Mouse (Mus musculus): ENCODE data around the gene Tmem80. TPM values are rescaled to one million over a fixed set of nuclear protein-coding genes. Genes with fewer than 3 reads are reported as not detected.

Tmem80 gene
- polyA plus RNA-seq, 1 experiment from 2014 or later, result 38.6 TPM

DNA sequence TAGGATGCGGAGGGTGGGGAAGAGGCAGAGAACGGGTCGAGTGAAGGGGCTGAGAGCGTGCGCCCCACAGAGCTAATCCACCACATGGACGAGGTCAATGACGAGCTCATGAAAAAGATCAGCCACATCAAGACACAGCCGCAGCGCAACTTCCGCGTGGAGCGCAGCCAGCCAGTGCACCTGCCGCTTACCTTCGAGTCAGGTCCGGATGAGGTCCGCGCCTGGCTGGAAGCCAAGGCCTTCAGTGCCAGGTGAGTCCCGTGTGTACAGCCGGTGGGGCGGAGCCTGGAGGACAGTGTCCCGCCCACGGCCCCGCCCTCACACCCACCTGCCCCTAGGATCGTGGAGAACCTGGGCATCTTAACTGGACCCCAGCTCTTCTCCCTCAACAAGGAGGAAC lies 34.0 kb downstream of the Tmem80 start:
- DNase-seq, result peak; percentile 9
- H3K9ac ChIP-seq (replicated peaks; ENCODE audit: low read length), result no peak overlapping the region
- no peak overlapping the region for H3K4me2 ChIP-seq (ENCODE audit: low read length)
- WGBS, result 14% methylated on average over 24 of the region's 24 CpGs
- H3K4me3 ChIP-seq (replicated peaks; ENCODE audit: low read depth, low read length), result no peak overlapping the region
- no peaks in the 10 kb centered on the region; the same call in 1 of the 2 replicates for H3K27me3 ChIP-seq (ENCODE audit: control insufficient read depth, insufficient read depth, low read length)
- no peaks in the 10 kb centered on the region for H3K9me3 ChIP-seq (ENCODE audit: control insufficient read depth, low read length)
- H3K4me1 ChIP-seq (ENCODE audit: control insufficient read depth, insufficient read depth, low read length), result no peaks in the 10 kb centered on the region
- H3K27ac ChIP-seq (replicated peaks; ENCODE audit: low read depth, low read length), result no peak overlapping the region
- ATAC-seq (ENCODE audit: low FRiP score, low TSS enrichment), result no peak
- H3K36me3 ChIP-seq (ENCODE audit: control insufficient read depth, insufficient read depth, low read length), result no peaks in the 10 kb centered on the region

DNA sequence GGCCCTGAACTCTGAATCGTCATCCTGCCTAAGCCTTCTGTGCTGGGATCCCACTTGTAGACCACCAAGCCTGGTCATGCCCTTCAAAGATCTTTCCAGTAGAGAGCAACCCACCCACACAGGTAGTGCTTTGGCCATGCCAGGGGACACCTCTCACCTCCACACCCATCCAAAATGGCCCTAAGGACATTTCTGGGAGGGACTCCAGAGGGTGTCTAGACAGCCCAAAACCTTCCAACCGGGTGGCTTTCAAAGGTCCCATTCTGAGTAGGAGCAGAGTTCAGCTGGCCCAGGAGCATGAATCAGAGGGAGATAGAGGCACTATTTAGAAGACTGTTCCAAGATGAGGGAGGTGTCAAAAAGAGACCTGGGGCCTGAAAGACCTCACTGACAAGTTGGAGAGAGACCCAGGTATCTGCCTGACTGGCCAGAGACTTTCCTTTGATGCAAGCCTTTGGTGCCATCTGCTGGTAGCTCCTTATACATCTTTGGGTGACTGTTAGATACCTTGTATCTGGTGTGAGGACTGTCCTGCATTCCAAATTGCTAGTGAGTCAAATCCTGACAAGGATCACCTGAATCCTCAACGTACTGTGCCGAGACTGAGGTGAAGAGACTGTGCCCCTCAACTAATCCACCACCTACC lies 35.7 kb downstream of the Tmem80 start:
- Histone ChIP-seq H3K9me3 (ENCODE audit: control insufficient read depth, low read length) (no peaks in the 10 kb centered on the region), H3K36me3 (ENCODE audit: control insufficient read depth, insufficient read depth, low read length) (no peaks in the 10 kb centered on the region), H3K9ac (replicated peaks; ENCODE audit: low read length) (no peak overlapping the region), H3K27ac (replicated peaks; ENCODE audit: low read depth, low read length) (no peak overlapping the region), H3K27me3 (ENCODE audit: control insufficient read depth, insufficient read depth, low read length) (no peaks in the 10 kb centered on the region; the same call in 1 of the 2 replicates), H3K4me3 (replicated peaks; ENCODE audit: low read depth, low read length) (no peak overlapping the region), H3K4me2 (ENCODE audit: low read length) (no peak overlapping the region), H3K4me1 (ENCODE audit: control insufficient read depth, insufficient read depth, low read length) (no peaks in the 10 kb centered on the region)
- 53% methylated on average over 4 of the region's 4 CpGs for WGBS
- DNase-seq (peak; percentile 90), ATAC-seq (ENCODE audit: low FRiP score, low TSS enrichment) (no peak; the same call in 1 of the 2 replicates)

DNA sequence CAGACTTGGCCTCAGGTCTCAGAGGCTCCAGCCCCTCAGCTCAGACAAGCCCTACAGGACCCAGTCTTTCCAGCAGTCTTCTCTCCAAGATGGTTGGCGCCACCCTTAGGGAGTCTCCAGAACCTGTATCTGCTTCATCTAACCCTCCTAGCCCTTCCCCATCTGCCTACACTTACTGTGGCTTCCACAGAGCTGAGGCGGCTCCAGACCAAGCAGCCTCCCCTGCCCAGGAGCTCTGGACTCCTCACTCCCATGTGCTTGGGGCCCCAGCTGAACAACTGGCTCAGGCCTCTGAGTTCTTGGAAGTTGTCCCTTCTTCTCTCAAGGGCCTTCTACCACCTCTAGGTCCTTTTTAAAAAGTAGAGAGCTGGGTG lies 36.2 kb downstream of the Tmem80 start:
- Histone ChIP-seq H3K4me1 (ENCODE audit: control insufficient read depth, insufficient read depth, low read length) (no peaks in the 10 kb centered on the region), H3K27me3 (ENCODE audit: control insufficient read depth, insufficient read depth, low read length) (no peaks in the 10 kb centered on the region; the same call in 1 of the 2 replicates), H3K36me3 (ENCODE audit: control insufficient read depth, insufficient read depth, low read length) (no peaks in the 10 kb centered on the region), H3K27ac (replicated peaks; ENCODE audit: low read depth, low read length) (no peak overlapping the region), H3K9ac (replicated peaks; ENCODE audit: low read length) (no peak overlapping the region), H3K4me2 (ENCODE audit: low read length) (no peak overlapping the region), H3K4me3 (replicated peaks; ENCODE audit: low read depth, low read length) (no peak overlapping the region), H3K9me3 (ENCODE audit: control insufficient read depth, low read length) (no peaks in the 10 kb centered on the region)
- ATAC-seq (ENCODE audit: low FRiP score, low TSS enrichment), result no peak
- WGBS, result 71% methylated on average over 2 of the region's 2 CpGs
- no peak for DNase-seq

DNA sequence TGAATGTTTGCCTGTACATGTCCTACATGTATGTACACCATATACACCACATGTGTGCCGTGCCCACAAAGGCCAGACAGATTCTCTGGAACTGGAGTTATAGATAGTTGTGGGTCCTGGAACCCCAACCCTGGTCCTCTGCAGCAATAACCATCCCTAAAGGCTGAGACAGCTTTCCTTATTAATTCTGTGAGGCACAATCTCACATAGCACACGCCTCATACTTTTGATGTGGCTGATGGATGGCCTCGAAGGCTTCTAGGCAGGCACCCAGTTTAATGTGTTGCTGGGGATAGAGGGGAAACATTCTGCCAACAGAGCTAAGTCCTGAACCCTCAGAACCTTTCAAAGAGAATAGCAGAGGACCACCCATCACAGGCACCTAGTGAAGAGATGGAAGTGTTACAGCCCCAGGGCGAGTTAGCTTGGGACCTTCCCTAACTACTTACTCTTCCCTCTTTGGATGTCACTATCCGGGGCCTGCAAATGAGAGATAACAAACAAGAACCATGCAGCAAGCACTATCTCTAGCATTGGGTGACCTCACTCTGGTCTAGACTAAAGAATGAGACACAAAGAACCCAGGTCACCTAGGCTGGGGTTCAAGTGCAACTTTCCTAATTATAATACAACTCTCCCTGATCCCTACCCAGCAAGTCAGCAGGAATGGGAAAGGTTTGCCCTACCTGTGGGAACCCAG lies 37.0 kb downstream of the Tmem80 start:
- Histone ChIP-seq H3K4me3 (replicated peaks; ENCODE audit: low read depth, low read length) (no peak overlapping the region), H3K4me1 (ENCODE audit: control insufficient read depth, insufficient read depth, low read length) (no peaks in the 10 kb centered on the region), H3K9me3 (ENCODE audit: control insufficient read depth, low read length) (no peaks in the 10 kb centered on the region), H3K27ac (replicated peaks; ENCODE audit: low read depth, low read length) (no peak overlapping the region), H3K36me3 (ENCODE audit: control insufficient read depth, insufficient read depth, low read length) (no peaks in the 10 kb centered on the region), H3K4me2 (ENCODE audit: low read length) (no peak overlapping the region), H3K9ac (replicated peaks; ENCODE audit: low read length) (no peak overlapping the region), H3K27me3 (ENCODE audit: control insufficient read depth, insufficient read depth, low read length) (no peaks in the 10 kb centered on the region; the same call in 1 of the 2 replicates)
- no peak for DNase-seq
- no peak for ATAC-seq (ENCODE audit: low FRiP score, low TSS enrichment)
- 81% methylated on average over 5 of the region's 5 CpGs for WGBS

DNA sequence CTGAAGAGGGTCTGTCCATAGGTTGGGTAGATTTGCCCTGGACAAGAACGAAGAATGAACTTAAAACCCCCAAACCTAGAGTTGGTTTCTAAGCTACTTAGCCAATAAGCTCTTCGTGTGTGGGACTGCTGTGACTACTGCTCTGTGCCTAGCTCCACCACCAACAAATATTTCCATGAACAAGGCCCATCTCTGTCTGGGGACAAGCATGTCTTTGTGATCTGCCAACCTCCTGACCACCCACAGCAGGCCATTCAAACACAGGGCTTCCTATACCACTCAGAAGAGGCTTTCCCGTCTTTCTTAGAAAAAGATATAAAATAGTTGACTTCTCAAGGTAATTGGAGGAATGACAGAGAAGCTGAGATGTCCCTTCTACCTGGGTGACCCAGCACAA lies 37.5 kb downstream of the Tmem80 start:
- Histone ChIP-seq H3K36me3 (ENCODE audit: control insufficient read depth, insufficient read depth, low read length) (no peaks in the 10 kb centered on the region), H3K4me3 (replicated peaks; ENCODE audit: low read depth, low read length) (no peak overlapping the region), H3K27ac (replicated peaks; ENCODE audit: low read depth, low read length) (no peak overlapping the region), H3K4me2 (ENCODE audit: low read length) (no peak overlapping the region), H3K9me3 (ENCODE audit: control insufficient read depth, low read length) (no peaks in the 10 kb centered on the region), H3K9ac (replicated peaks; ENCODE audit: low read length) (no peak overlapping the region), H3K4me1 (ENCODE audit: control insufficient read depth, insufficient read depth, low read length) (no peaks in the 10 kb centered on the region), H3K27me3 (ENCODE audit: control insufficient read depth, insufficient read depth, low read length) (no peaks in the 10 kb centered on the region; the same call in 1 of the 2 replicates)
- ATAC-seq (ENCODE audit: low FRiP score, low TSS enrichment), result no peak
- DNase-seq, result no peak
- WGBS, result 78% methylated on average over 3 of the region's 3 CpGs

DNA sequence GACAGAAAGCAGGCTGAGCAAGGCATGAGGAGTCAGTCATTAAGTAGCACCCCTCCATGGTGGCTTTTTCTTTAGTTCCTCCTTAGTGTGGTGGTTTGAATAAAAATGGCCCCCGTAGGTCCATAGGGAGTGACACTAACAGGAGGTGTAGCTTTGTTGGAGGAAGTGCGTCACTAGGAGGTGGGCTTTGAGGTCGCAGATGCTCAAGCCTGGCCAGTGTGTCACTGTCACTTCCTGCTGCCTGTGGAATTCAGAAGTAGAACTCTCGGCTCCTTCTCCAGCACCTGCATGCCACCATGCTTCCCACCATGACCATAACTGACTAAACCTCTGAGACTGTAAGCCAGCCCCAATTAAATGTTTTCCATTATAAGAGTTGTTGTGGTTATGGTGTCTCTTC lies 39.8 kb downstream of the Tmem80 start:
- WGBS, result 87% methylated on average over 4 of the region's 4 CpGs
- DNase-seq, result no peak
- Histone ChIP-seq H3K27ac (replicated peaks; ENCODE audit: low read depth, low read length) (no peak overlapping the region), H3K9me3 (ENCODE audit: control insufficient read depth, low read length) (no peaks in the 10 kb centered on the region), H3K4me1 (ENCODE audit: control insufficient read depth, insufficient read depth, low read length) (no peaks in the 10 kb centered on the region), H3K36me3 (ENCODE audit: control insufficient read depth, insufficient read depth, low read length) (no peaks in the 10 kb centered on the region), H3K4me2 (ENCODE audit: low read length) (no peak overlapping the region), H3K4me3 (replicated peaks; ENCODE audit: low read depth, low read length) (no peak overlapping the region), H3K27me3 (ENCODE audit: control insufficient read depth, insufficient read depth, low read length) (no peaks in the 10 kb centered on the region), H3K9ac (replicated peaks; ENCODE audit: low read length) (no peak overlapping the region)
- ATAC-seq (ENCODE audit: low FRiP score, low TSS enrichment), result no peak

DNA sequence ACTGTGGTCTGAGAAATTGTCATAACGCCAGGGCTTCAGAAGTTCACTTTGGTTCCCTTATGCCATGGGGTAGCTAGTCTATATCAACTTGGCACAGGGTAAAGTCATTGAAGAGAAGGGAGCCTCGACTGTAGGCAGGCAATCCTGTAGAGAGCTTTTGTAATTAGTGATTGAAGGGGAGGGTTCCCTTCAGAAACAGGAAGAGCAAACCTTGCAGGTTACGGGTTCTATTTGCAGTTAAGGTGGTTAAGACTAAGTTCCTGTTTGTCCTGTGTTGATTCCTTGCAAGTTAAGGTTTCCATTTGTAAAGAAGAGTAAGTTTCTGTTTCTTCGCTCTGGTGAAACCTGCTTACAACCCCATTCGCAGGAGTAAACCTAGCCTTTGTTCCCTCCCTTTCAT lies 42.4 kb downstream of the Tmem80 start:
- no peaks in the 10 kb centered on the region for H3K9me3 ChIP-seq (ENCODE audit: control insufficient read depth, low read length)
- DNase-seq, result no peak
- no peak for ATAC-seq (ENCODE audit: low FRiP score, low TSS enrichment)
- no peak overlapping the region for H3K9ac ChIP-seq (replicated peaks; ENCODE audit: low read length)
- H3K4me3 ChIP-seq (replicated peaks; ENCODE audit: low read depth, low read length), result no peak overlapping the region
- no peaks in the 10 kb centered on the region for H3K36me3 ChIP-seq (ENCODE audit: control insufficient read depth, insufficient read depth, low read length)
- H3K4me2 ChIP-seq (ENCODE audit: low read length), result no peak overlapping the region
- no peaks in the 10 kb centered on the region for H3K27me3 ChIP-seq (ENCODE audit: control insufficient read depth, insufficient read depth, low read length)
- no peaks in the 10 kb centered on the region for H3K4me1 ChIP-seq (ENCODE audit: control insufficient read depth, insufficient read depth, low read length)
- H3K27ac ChIP-seq (replicated peaks; ENCODE audit: low read depth, low read length), result no peak overlapping the region
- 70% methylated on average over 5 of the region's 5 CpGs for WGBS

DNA sequence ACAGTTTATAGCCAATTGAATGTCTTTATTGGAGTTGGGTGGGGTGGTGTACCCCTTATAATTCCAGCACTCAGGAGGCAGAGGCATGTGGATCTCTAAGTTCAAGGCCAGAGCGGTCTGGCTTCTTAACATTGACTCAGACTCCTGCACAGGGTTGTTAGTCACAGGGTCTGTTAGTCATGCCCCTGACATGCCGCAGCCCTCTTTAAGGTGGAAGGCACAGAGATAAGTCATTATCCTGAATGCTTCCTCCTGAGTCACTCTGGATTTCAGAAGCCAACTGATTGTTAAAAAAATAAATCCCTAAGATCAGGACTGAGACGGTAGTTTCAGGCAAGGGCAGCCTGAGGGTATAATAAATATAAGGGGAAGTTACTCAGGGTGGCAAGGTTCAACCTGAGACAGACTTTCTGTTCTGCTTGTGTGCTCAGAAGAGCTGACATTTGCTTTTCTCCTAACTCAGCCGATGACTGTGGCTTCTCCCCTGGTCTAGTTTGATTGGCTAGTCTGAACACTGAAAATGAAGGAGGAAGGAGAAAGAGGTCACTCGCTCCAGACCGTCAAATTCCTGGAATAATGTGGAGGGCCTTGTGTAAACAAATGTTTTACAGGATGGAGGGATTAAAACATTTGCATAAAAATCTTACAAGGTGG lies 44.5 kb downstream of the Tmem80 start:
- ATAC-seq (ENCODE audit: low FRiP score, low TSS enrichment), result no peak
- H3K9ac ChIP-seq (replicated peaks; ENCODE audit: low read length), result no peak overlapping the region
- WGBS, result 80% methylated on average over 6 of the region's 6 CpGs

More for the DNA sequence above, 44.5 kb downstream of the Tmem80 start:
- Histone ChIP-seq H3K4me3 (replicated peaks; ENCODE audit: low read depth, low read length) (no peak overlapping the region), H3K36me3 (ENCODE audit: control insufficient read depth, insufficient read depth, low read length) (no peaks in the 10 kb centered on the region), H3K27ac (replicated peaks; ENCODE audit: low read depth, low read length) (no peak overlapping the region), H3K9me3 (ENCODE audit: control insufficient read depth, low read length) (no peaks in the 10 kb centered on the region), H3K4me1 (ENCODE audit: control insufficient read depth, insufficient read depth, low read length) (no peaks in the 10 kb centered on the region), H3K4me2 (ENCODE audit: low read length) (no peak overlapping the region), H3K27me3 (ENCODE audit: control insufficient read depth, insufficient read depth, low read length) (no peaks in the 10 kb centered on the region)
- DNase-seq, result no peak

All from midbrain, embryonic 14.5 days (tissue).